Mouse (Mus musculus) adrenal gland, postnatal 36 days (tissue): ENCODE data around the gene Atp6v1g2. TPM values are rescaled to one million over a fixed set of nuclear protein-coding genes. Genes with fewer than 3 reads are reported as not detected.

ENCODE experiments used
- DNase-seq, 2 experiments: peaks; one replicate each; pipeline ENCODE4 v3.0.0; 2021; ENCODE audit warnings: mixed read lengths in 1 of 2
- total RNA-seq, 2 experiments: library from RNA; stranded (reverse); gene quantifications; 2 replicates each; pipeline ENCODE4 v1.2.3; 2021

Gene Atp6v1g2
- total RNA-seq, 2 experiments from 2014 or later, result 4.8 to 6.7 TPM

DNA sequence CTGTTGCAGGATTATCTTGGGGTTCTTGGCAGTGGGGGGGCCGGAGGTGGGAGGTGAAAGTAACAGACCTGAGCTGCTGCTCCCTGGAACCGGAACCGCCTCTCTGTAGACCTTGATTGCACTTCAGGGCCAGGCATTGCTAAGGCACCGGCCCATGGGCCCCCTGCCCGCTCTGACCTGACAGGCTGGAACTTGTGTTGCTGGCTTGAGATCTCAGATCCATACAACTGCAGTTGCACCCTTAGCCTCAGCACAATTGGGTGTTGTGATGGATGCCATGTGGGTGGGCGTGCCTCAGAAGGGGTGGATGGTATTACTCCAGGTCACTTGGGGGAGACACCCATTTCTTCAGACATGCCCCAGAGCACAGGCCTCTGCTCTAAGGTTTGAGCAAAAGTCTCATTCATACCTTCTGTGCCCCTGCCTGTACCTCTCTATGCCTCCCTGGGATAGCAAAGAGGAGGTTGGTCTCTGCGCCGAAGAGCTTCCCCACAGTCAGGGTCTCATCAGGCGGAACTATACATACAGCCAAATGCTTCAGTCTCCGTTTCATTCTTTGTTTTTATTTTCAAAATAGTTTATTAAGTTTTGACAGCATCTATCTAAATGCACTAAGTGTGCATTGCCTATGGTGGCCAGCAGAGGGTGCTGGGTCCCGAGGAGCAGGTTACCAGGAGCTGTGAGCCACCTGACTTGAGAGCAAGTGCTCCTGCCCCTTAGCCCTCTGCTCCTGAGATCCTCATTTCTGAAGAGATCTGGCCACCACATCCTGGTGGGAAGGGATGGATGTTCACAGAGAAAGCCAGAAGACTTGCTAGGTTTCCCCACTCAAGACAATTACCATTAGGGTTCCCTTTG is 21.0 kb downstream of the Atp6v1g2 start:
- peak; percentile 72 to 80 for DNase-seq

DNA sequence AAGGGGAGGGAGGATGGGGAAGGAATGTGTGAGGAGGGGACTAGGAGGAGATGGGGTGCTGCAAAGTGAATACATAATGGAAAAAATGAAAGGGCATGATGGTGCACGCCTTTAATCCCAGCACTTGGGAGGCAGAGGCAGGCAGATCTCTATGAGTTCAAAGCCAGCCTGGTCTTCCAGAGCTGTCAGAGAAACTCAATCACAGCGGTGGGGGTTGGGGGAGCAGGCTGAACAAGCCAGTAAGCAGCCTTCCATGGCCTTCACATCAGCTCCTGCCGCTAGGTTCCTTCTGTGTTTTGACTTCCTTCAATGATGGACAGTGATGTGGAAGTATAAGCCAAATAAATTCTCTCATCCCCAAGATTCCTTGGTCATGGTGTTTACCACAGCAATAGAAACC is 21.8 kb downstream of the Atp6v1g2 start:
- DNase-seq, result no peak

- no peak for DNase-seq
Observed at GRCm38 (mm10) chr17:35255704-35256103, 22.2 kb downstream of the Atp6v1g2 start.

DNA sequence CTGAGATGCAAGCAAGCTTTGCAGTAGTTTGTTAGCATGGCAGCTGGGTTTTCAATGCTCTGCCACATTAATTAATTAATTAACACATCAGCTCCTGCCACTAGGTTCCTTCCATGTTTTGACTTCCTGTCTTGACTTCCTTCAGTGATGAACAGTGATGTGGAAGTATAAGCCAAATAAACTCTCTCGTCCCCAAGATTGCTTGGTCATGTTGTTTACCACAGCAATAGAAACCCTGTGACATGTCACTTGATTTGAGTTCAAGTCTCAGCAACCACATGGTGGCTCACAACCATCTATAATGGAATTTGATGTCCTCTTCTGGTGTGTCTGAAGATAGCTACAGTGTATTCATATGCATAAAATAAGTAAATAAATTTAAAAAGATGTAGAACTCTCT is 23.9 kb downstream of the Atp6v1g2 start:
- DNase-seq, result no peak

- peak; percentile 94 for DNase-seq
Observed at GRCm38 (mm10) chr17:35257824-35258491, 24.5 kb downstream of the Atp6v1g2 start.

- peak in 1 of 2 experiments; percentile 58 for DNase-seq
Observed at GRCm38 (mm10) chr17:35258492-35259478, 25.3 kb downstream of the Atp6v1g2 start.

DNA sequence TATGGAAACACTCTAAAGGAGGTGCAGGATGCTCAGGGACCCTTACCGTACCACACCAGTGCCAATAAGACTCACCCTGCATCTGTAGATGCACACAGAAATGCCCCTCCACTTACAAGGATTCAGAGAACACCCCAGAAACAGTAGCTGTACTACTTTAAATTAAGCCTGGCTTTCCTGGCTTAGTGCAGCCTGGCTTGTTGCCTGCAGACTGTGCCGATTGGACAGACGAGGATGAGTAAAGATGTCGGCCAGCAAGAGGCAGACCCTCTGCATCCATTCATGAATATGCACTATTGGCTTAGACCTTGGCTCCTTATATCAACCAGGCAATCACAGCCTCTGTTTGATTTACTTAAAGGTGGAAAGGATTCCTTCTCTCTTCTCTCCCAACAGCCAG is 26.2 kb downstream of the Atp6v1g2 start:
- DNase-seq, result no peak

- no peak for DNase-seq
Observed at GRCm38 (mm10) chr17:35261651-35262050, 28.2 kb downstream of the Atp6v1g2 start.

- DNase-seq, result peak; percentile 99
Observed at GRCm38 (mm10) chr17:35262664-35263522, 29.4 kb downstream of the Atp6v1g2 start, which contains the start of gene H2-D1. TSS of gene H2-D1 (plus strand) at chr17:35262730.

GRCm38 (mm10) chr17:35263523-35263883 is 30.0 kb downstream of the Atp6v1g2 start:
- peak in 1 of 2 experiments; percentile 64 for DNase-seq

DNA sequence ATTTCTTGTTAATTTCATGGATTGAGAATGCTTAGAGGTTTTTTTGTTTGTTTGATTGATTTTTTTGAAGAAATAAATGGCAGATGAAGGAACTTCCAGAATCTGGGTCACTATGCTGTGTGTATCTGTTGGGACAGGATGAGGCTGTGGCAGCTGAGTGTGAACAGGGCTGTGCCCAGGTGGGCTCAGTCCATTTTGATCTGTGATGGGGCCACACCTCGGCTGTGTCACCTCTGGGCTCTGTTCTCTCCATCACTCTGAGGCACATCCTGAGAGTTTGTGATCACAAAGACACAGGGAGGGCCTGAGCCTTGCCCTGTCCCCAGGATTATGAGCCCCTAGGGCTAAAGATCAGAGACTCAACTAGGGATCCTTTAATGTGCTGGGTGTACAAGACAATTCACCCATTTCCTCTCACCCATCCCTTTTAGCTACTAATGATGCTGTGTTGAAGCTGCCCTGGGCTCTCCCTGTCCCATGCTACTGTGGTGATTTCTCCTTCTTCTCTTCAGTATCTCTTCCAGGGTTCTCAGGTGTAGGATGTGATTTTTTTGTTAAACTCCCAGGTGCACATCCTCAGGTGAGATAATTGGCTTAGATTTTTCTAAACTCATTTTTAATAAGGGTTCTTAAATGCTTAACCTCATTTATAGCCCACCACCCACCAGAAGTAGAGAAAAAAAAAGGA is 34.1 kb downstream of the Atp6v1g2 start:
- DNase-seq, result no peak

- peak; percentile 80 for DNase-seq
Observed at GRCm38 (mm10) chr17:35269653-35270347, 36.3 kb downstream of the Atp6v1g2 start.

- no peak for DNase-seq
Observed at GRCm38 (mm10) chr17:35272249-35272648, 38.8 kb downstream of the Atp6v1g2 start.

DNA sequence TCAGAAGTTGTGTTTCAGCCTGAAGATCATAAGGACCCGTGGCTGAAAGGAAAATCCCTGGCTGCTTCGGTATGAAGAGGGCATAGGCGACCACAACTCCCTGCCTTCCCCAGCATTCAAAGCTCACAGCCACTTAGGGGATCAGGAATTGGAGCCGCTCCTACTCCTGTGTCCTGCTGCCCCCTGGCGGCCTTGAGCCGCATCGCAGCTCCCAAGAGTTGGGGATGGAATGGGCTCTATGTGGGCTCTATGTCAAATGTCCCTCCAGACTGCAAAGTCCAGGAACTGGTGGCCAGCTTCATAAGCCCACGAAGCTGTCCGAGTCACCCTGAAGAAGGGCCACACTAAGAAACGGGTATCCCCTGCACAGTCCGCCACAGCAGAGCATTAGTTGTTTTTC is 41.3 kb downstream of the Atp6v1g2 start:
- DNase-seq, result peak; percentile 90 to 94

DNA sequence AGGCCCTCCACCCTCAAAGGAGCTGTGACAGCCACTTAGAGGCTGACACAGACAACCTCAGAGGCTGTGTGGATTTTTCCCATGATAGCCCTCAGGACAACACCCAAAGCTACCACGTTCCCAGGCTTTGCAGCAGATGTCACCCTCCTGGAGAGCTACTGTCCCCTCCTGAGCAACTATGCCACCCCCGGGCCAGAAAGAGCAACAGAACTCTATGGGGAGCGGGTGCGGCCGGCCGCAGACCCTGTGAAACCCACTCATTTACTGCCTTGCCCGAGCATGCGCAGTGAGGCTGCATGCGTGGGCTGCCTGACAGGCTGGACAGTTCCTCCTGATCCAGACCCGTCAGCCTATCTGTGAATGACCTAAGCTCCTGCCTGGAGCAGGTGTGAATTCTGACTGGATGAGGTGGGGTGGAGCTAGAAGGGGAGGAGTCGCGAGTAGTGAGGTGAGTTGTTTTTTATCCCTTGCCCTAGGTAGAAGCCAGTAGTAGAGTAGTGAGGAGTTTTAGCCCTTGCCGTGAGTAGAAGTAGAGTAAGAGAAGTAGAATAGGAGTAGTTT is 42.9 kb downstream of the Atp6v1g2 start:
- DNase-seq, result no peak

- no peak for DNase-seq
Observed at GRCm38 (mm10) chr17:35278049-35278448, 44.6 kb downstream of the Atp6v1g2 start.

GRCm38 (mm10) chr17:35278957-35279688 is 45.7 kb downstream of the Atp6v1g2 start:
- DNase-seq, result no peak

DNA sequence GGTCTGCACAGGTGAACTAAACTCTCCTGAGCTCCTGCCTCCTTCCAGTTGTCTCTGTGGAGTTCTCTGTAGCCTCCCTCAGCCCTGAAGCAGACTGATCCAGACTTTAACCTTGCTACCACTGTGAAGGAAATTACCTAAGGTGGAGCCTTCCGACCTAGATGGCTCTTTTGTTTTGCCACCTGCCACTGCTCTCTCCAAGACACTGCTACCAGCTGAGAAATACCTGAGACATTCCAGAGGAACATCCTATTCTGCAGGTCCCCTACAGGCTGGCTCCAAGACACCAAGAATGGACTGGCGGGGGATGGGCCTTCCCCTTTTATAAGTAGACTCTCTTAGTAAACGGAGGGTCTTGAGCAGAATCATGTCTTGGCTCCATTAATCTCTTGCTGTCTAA is 46.8 kb downstream of the Atp6v1g2 start:
- no peak for DNase-seq

GRCm38 (mm10) chr17:35285431-35285830 is 52.0 kb downstream of the Atp6v1g2 start:
- no peak for DNase-seq
